Mouse (Mus musculus) limb, embryonic 12.5 days (tissue): Measurements from ENCODE around the gene Clpsl2. TPM values are rescaled to one million over a fixed set of nuclear protein-coding genes. Genes with fewer than 3 reads are reported as not detected.

Experiments used
- ATAC-seq: fragments of 200-750 bp; cut with Nextera tagmentation; 2 replicates; pipeline ENCODE4 v1.8.0; 2017; ENCODE audit warnings: low read depth, moderate TSS enrichment; ENCODE audit not compliant: insufficient number of reproducible peaks, insufficient read depth, low FRiP score, low TSS enrichment
- H3K27ac ChIP-seq: fragments of 300-500 bp; sonication (generic); 2 replicates; pipeline ENCODE4 v1.5.1; 2016; ENCODE audit warnings: mild to moderate bottlenecking, moderate library complexity
- H3K27me3 ChIP-seq: fragments of 300-500 bp; sonication (generic); 2 replicates; pipeline ENCODE4 v1.6.1; 2016; ENCODE audit warnings: mild to moderate bottlenecking, moderate library complexity
- H3K36me3 ChIP-seq: fragments of 300-500 bp; sonication (generic); 2 replicates; pipeline ENCODE4 v1.6.1; 2016; ENCODE audit warnings: mild to moderate bottlenecking, moderate library complexity
- H3K4me1 ChIP-seq: fragments of 300-500 bp; sonication (generic); replicated peaks from 2 replicates; pipeline ENCODE4 v1.6.1; 2016
- H3K4me2 ChIP-seq: fragments of 300-500 bp; sonication (generic); 2 replicates; pipeline ENCODE4 v1.6.1; 2016; ENCODE audit warnings: mild to moderate bottlenecking, moderate library complexity
- H3K4me3 ChIP-seq: fragments of 300-500 bp; sonication (generic); replicated peaks from 2 replicates; pipeline ENCODE4 v1.5.1; 2016; ENCODE audit warnings: mild to moderate bottlenecking
- H3K9ac ChIP-seq: fragments of 300-500 bp; sonication (generic); replicated peaks from 2 replicates; pipeline ENCODE4 v1.6.1; 2016; ENCODE audit warnings: mild to moderate bottlenecking, moderate library complexity
- H3K9me3 ChIP-seq: fragments of 300-500 bp; sonication (generic); 2 replicates; pipeline ENCODE4 v1.6.1; 2016; ENCODE audit warnings: mild to moderate bottlenecking, moderate library complexity
- WGBS: fragments of 180-500 bp; shearing (Covaris S2); methylation state at CpG from one replicate; pipeline ENCODE4 v1.1.7; 2016; 5-methylcytosine and 5-hydroxymethylcytosine counted together
- microRNA-seq: library from miRNA; unstranded; fragments of <30 nt; microRNA quantifications from one replicate; pipeline ENCODE4, GENCODE M21; 2017
- polyA plus RNA-seq: library from polyadenylated mRNA; unstranded; fragments of >200 nt; fragmentation: Nextera tagmentation; extraction: Ambion mirVana; gene quantifications from 2 replicates; pipeline ENCODE4 v1.2.1, GENCODE M21; 2016

Gene Clpsl2
- polyA plus RNA-seq, 1 experiment from 2014 or later, result not detected

DNA sequence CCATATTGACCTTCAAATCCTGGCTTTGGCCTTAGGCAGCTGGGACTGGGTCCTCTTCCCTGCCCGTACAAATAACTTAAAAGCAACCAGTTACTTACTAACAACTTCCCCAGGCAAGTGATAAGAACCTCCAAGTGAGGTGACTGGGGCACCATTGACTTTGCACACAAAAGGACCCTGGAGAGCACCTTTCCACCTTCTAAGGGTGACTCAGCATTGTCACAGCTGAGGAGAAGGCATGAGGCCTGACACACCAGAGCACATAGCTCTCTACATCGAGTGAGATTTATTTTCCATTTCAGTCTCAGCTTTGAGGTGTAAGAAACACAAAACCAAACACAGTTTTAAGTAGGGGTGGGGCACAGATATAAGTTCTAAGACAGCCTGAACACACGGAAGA, 41.4 kb downstream of the Clpsl2 start:
- H3K4me3 ChIP-seq, result no peak overlapping the region
- H3K36me3 ChIP-seq, result peaks cover 89% of the 10 kb centered on the region
- no peak overlapping the region for H3K9ac ChIP-seq
- H3K4me2 ChIP-seq, result no peak overlapping the region
- 93% methylated on average over 3 of the region's 3 CpGs for WGBS
- no peak overlapping the region for H3K27ac ChIP-seq
- H3K4me1 ChIP-seq, result no peaks in the 10 kb centered on the region
- no peaks in the 10 kb centered on the region for H3K9me3 ChIP-seq
- no peak for ATAC-seq
- no peaks in the 10 kb centered on the region for H3K27me3 ChIP-seq

GRCm38 (mm10) chr17:28591476-28591875, 42.3 kb downstream of the Clpsl2 start:
- H3K36me3 ChIP-seq, result peaks cover 95% of the 10 kb centered on the region
- 95% methylated on average over 5 of the region's 5 CpGs for WGBS
- ATAC-seq, result no peak
- H3K4me2 ChIP-seq, result no peak overlapping the region
- no peak overlapping the region for H3K9ac ChIP-seq
- no peaks in the 10 kb centered on the region for H3K4me1 ChIP-seq
- no peaks in the 10 kb centered on the region for H3K27me3 ChIP-seq
- H3K27ac ChIP-seq, result no peak overlapping the region
- no peak overlapping the region for H3K4me3 ChIP-seq
- H3K9me3 ChIP-seq, result no peaks in the 10 kb centered on the region

- Histone ChIP-seq H3K4me3 (no peak overlapping the region), H3K27me3 (no peaks in the 10 kb centered on the region), H3K36me3 (peaks cover 96% of the 10 kb centered on the region), H3K9ac (no peak overlapping the region), H3K4me1 (no peaks in the 10 kb centered on the region), H3K9me3 (no peaks in the 10 kb centered on the region), H3K4me2 (no peak overlapping the region), H3K27ac (no peak overlapping the region)
- 26% methylated on average over 4 of the region's 4 CpGs for WGBS
- ATAC-seq, result no peak
Measured at GRCm38 (mm10) chr17:28592998-28593397, 43.8 kb downstream of the Clpsl2 start.

DNA sequence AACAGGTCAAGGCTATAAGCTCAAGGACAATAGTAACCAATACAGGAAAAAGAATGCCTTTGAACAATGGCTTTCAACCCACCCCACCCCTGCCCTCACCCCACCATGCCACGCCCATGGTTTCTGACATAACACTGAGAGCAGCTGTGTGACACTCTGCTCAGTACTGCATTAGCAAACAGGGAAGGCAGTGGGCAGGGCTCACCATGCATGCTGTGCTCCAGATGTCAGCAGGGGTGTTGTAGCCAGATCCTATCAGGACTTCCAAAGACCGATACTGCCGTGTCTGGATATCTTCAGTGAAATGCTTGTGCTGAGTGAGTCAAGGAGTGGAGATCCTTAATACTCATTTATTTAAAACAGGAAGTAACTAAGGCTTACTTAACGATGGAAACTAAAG, 44.8 kb downstream of the Clpsl2 start:
- Histone ChIP-seq H3K4me2 (no peak overlapping the region), H3K4me3 (no peak overlapping the region), H3K4me1 (no peaks in the 10 kb centered on the region), H3K36me3 (peaks cover 96% of the 10 kb centered on the region), H3K27ac (no peak overlapping the region), H3K9ac (no peak overlapping the region), H3K27me3 (no peaks in the 10 kb centered on the region), H3K9me3 (no peaks in the 10 kb centered on the region)
- 62% methylated on average over 4 of the region's 4 CpGs for WGBS
- ATAC-seq, result no peak

- peaks cover 96% of the 10 kb centered on the region for H3K36me3 ChIP-seq
- ATAC-seq, result no peak
- no peaks in the 10 kb centered on the region for H3K9me3 ChIP-seq
- no peak overlapping the region for H3K9ac ChIP-seq
- no peaks in the 10 kb centered on the region for H3K4me1 ChIP-seq
- H3K27ac ChIP-seq, result no peak overlapping the region
- no peak overlapping the region for H3K4me2 ChIP-seq
- no peak overlapping the region for H3K4me3 ChIP-seq
- no peaks in the 10 kb centered on the region for H3K27me3 ChIP-seq
- WGBS, result 90% methylated on average over 5 of the region's 5 CpGs
Measured at GRCm38 (mm10) chr17:28600780-28601179, 51.6 kb downstream of the Clpsl2 start.

- Histone ChIP-seq H3K9ac (no peak overlapping the region), H3K4me2 (no peak overlapping the region), H3K27ac (no peak overlapping the region), H3K9me3 (no peaks in the 10 kb centered on the region), H3K4me1 (no peaks in the 10 kb centered on the region), H3K36me3 (peaks cover 96% of the 10 kb centered on the region), H3K27me3 (no peaks in the 10 kb centered on the region), H3K4me3 (no peak overlapping the region)
- no peak for ATAC-seq
- 83% methylated on average over 9 of the region's 9 CpGs for WGBS
Measured at GRCm38 (mm10) chr17:28601557-28602250, 52.5 kb downstream of the Clpsl2 start.

Small RNA genes lying within 50 kb of the gene (microRNA-seq; reads per million reads assigned to microRNA genes)
- gene Gm25195 (not detected), gene Mir6969 (not detected)

Other genes with a start within 250 kb of the Clpsl2 start
- 36.5 and 44.5 TPM in 2 replicates for gene Fance, start 235.9 kb upstream of the Clpsl2 start, polyA plus RNA-seq
- 535 and 537 TPM in 2 replicates for gene Rpl10a, start 220.9 kb upstream of the Clpsl2 start, polyA plus RNA-seq
- gene Tead3, start 198.6 kb upstream of the Clpsl2 start, polyA plus RNA-seq, result 11.3 and 13.2 TPM in 2 replicates
- gene Tulp1, start 184.2 kb upstream of the Clpsl2 start, polyA plus RNA-seq, result 6.3 and 8.6 TPM in 2 replicates
- gene Fkbp5, start 31.9 kb upstream of the Clpsl2 start, polyA plus RNA-seq, result 36.2 and 42.4 TPM in 2 replicates
- not detected in 2 replicates for gene Armc12, start 18.6 kb upstream of the Clpsl2 start, polyA plus RNA-seq
- not detected in 2 replicates for gene Clps, start 11.4 kb downstream of the Clpsl2 start, polyA plus RNA-seq
- 0.46 and 0.89 TPM in 2 replicates for gene Lhfpl5, start 26.2 kb downstream of the Clpsl2 start, polyA plus RNA-seq
- gene Srpk1, start 73.3 kb downstream of the Clpsl2 start, polyA plus RNA-seq, result 102 and 108 TPM in 2 replicates
- gene Slc26a8, start 140.8 kb downstream of the Clpsl2 start, polyA plus RNA-seq, result 0.78 and 0.79 TPM in 2 replicates
- 48.9 and 50.8 TPM in 2 replicates for gene Mapk14, start 141.9 kb downstream of the Clpsl2 start, polyA plus RNA-seq
- 4.0 and 4.3 TPM in 2 replicates for gene AC170998.1, start 176.7 kb downstream of the Clpsl2 start, polyA plus RNA-seq
- gene Mapk13, start 219.9 kb downstream of the Clpsl2 start, polyA plus RNA-seq, result 13.5 and 15.6 TPM in 2 replicates